Mouse (Mus musculus) heart, adult 2 months (tissue): ENCODE results near the gene Rimbp3. TPM values are rescaled to one million over a fixed set of nuclear protein-coding genes. Genes with fewer than 3 reads are reported as not detected.

ENCODE experiments used
- DNase-seq, 2 experiments: peaks; one replicate each; pipeline ENCODE4 v3.0.0; 2021
- H3K27ac ChIP-seq: fragments of 200-600 bp; 2 replicates; pipeline ENCODE4 v1.8.1; 2022
- H3K27me3 ChIP-seq: fragments of 200-500 bp; 2 replicates; pipeline ENCODE4 v1.6.1; 2012; ENCODE audit warnings: mild to moderate bottlenecking, low read length, inconsistent platforms, mixed read lengths; ENCODE audit not compliant: control insufficient read depth, insufficient read depth
- H3K36me3 ChIP-seq: fragments of 200-500 bp; 2 replicates; pipeline ENCODE4 v1.6.1; 2012; ENCODE audit warnings: low read length, inconsistent platforms; ENCODE audit not compliant: control insufficient read depth, insufficient read depth
- H3K4me1 ChIP-seq: fragments of 200-500 bp; 2 replicates; pipeline ENCODE4 v1.6.1; 2011; ENCODE audit warnings: low read length; ENCODE audit not compliant: control insufficient read depth, insufficient read depth
- H3K4me3 ChIP-seq: fragments of 200-600 bp; 2 replicates; pipeline ENCODE4 v1.8.1; 2022
- H3K79me2 ChIP-seq: fragments of 200-500 bp; replicated peaks from 2 replicates; pipeline ENCODE4 v1.6.1; 2012; ENCODE audit warnings: mild to moderate bottlenecking, inconsistent platforms, low read length, moderate library complexity, mixed read lengths; ENCODE audit not compliant: control insufficient read depth, insufficient read depth
- H3K9ac ChIP-seq: fragments of 200-500 bp; 2 replicates; pipeline ENCODE4 v1.6.1; 2012; ENCODE audit warnings: low read depth, mild to moderate bottlenecking, control low read depth, inconsistent platforms, low read length, mixed read lengths
- CTCF ChIP-seq: fragments of 200-600 bp; IDR thresholded peaks from 2 replicates; pipeline ENCODE4 v1.8.1; 2022; ENCODE audit warnings: antibody characterized with exemption, mild to moderate bottlenecking, moderate library complexity
- EP300 ChIP-seq: fragments of 200-500 bp; IDR thresholded peaks from 2 replicates; pipeline ENCODE4 v1.6.1; 2011; ENCODE audit warnings: low read depth, low read length, control low read depth; ENCODE audit not compliant: insufficient read depth
- POLR2A ChIP-seq: fragments of 200-500 bp; IDR thresholded peaks from 2 replicates; pipeline ENCODE4 v1.6.1; 2011; ENCODE audit warnings: mild to moderate bottlenecking, low read depth, low read length, control low read depth; ENCODE audit not compliant: insufficient read depth
- WGBS: fragments of 180-500 bp; shearing (Covaris S2); methylation state at CpG from one replicate; pipeline ENCODE4 v1.1.7; 2018; 5-methylcytosine and 5-hydroxymethylcytosine counted together
- intact Hi-C: fragments of 180-260 bp; cut with DNase I; formaldehyde crosslinking; loops from one replicate; pipeline ENCODE4 v1.15.1; 2025
- polyA plus RNA-seq: library from polyadenylated mRNA; depleted of rRNA; stranded (reverse); fragments of >200 nt; gene quantifications from 2 replicates; pipeline ENCODE4 v1.2.3, GENCODE M21; 2012
- total RNA-seq, 2 experiments: library from RNA; stranded (reverse); gene quantifications; 2 replicates each; pipeline ENCODE4 v1.2.3; 2021

The Rimbp3 gene
- total and polyA plus RNA-seq, 3 experiments, result 0.13 to 0.16 (median 0.14) TPM

DNA sequence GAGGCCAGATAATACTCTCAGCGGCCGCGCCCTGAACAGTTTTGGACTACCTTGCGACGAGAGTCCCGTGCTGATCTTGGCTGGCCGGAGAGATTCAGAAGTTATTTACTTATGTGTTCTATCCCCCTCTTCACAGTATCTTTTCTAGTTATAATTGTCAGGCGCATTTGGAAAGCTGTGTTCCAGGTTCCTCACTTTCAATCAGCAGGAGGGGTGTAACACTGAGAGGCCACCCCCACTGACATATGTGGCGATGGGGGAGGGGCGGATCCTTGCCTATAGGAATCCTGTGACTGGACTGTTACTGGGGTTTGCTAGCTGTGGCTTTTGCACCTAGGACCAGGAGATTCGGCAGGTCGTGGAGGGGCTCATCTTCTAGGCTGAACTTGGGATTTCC lies 26.1 kb downstream of the Rimbp3 start:
- H3K4me1 ChIP-seq, result peaks cover 12% of the 10 kb centered on the region
- intact Hi-C loops, result no loop called here
- peak overlapping the region; percentile 75 for H3K4me3 ChIP-seq
- TF ChIP-seq CTCF (no peak), POLR2A (no peak), EP300 (no peak)
- DNase-seq, result no peak
- WGBS, result 3% methylated on average over 12 of the region's 12 CpGs
- H3K27ac ChIP-seq, result no peak overlapping the region; the same call in 1 of the 2 replicates
- H3K36me3 ChIP-seq, result 0 out of 2 replicates have a peak, but pooled peaks cover 2% of the 10 kb centered on the region
- H3K9ac ChIP-seq, result peak overlapping the region; percentile 92
- H3K27me3 ChIP-seq, result no peaks in the 10 kb centered on the region
- H3K79me2 ChIP-seq, result no peaks in the 10 kb centered on the region

DNA sequence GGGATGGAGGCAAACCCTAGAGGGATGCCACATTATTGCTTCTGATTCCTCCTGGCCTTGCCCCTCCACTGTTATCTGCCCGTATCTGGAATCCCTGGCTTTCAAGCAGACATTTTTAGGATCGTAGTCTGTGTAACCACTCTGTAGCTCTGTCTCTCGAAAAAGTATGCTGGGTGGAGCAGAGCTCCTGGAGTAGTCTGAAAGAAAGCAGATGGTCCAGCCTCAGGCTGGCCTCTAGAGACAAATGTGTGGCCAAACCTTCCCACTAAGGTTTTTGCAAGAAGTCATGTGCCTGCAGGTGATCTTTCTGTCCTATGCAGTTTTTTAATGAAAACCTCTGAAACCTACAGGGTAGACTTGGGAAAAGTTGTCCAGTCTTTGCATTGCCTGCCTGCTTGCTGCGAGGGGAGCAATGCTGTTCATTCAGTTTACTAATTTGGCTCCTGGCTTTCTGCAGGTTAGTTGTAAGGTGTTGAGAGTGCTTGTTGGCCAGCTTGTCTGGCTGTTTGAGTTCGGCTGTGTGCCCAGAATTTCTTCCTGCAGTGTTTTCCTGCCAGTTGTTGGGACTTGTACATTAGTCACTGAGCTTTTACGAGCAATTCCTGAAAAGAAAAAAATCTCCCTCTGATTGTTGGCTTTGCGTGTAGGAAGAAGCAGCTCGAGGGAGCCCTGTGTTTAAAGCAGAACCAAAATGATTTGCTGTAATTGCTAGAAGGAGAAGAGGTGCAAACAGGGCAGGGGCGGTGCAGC lies 26.7 kb downstream of the Rimbp3 start:
- intact Hi-C loops, result no loop called here
- Histone ChIP-seq H3K4me3 (no peak overlapping the region), H3K4me1 (peaks cover 12% of the 10 kb centered on the region), H3K79me2 (no peaks in the 10 kb centered on the region), H3K36me3 (0 out of 2 replicates have a peak, but pooled peaks cover 2% of the 10 kb centered on the region), H3K27me3 (no peaks in the 10 kb centered on the region), H3K9ac (no peak overlapping the region), H3K27ac (no peak overlapping the region)
- DNase-seq, result peak in 1 of 2 experiments; percentile 42
- TF ChIP-seq CTCF (no peak), EP300 (no peak), POLR2A (no peak)
- WGBS, result 10% methylated on average over 9 of the region's 9 CpGs

DNA sequence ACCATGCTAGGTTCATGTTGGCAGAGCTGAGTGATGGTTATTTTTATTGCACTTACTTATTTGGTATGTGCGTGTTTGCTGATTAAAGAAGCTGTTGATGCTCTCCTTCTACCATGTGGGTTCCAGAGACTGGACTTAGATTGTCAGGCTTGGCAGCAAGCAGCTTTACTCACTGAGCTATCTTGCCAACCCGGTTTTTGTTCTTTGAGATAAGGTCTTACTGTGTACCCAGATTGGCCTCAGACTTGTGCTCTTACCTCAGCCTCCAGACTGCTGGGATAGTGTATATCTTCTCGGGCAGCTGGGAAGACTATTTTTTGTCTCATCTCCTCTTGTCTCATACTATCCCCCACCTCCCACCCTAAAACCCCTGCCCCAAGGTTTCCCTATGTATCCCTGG lies 29.2 kb downstream of the Rimbp3 start:
- H3K79me2 ChIP-seq, result no peaks in the 10 kb centered on the region
- 46% methylated on average over 3 of the region's 3 CpGs for WGBS
- H3K27ac ChIP-seq, result no peak overlapping the region
- intact Hi-C loops, result no loop called here
- no peak overlapping the region for H3K4me3 ChIP-seq
- DNase-seq, result no peak
- H3K27me3 ChIP-seq, result no peaks in the 10 kb centered on the region
- H3K36me3 ChIP-seq, result 0 out of 2 replicates have a peak, but pooled peaks cover 2% of the 10 kb centered on the region
- H3K4me1 ChIP-seq, result peaks cover 13% of the 10 kb centered on the region
- TF ChIP-seq CTCF (no peak), EP300 (no peak), POLR2A (no peak)
- no peak overlapping the region for H3K9ac ChIP-seq

GRCm38 (mm10) chr16:17239409-17239808 lies 31.0 kb downstream of the Rimbp3 start:
- H3K9ac ChIP-seq, result no peak overlapping the region
- TF ChIP-seq CTCF (no peak), POLR2A (no peak), EP300 (no peak)
- H3K4me1 ChIP-seq, result peaks cover 11% of the 10 kb centered on the region
- H3K27ac ChIP-seq, result no peak overlapping the region
- intact Hi-C loops, result no loop called here
- no peak for DNase-seq
- H3K27me3 ChIP-seq, result no peaks in the 10 kb centered on the region
- no peaks in the 10 kb centered on the region for H3K79me2 ChIP-seq
- H3K36me3 ChIP-seq, result 0 out of 2 replicates have a peak, but pooled peaks cover 2% of the 10 kb centered on the region
- H3K4me3 ChIP-seq, result no peak overlapping the region
- 62% methylated on average over 2 of the region's 2 CpGs for WGBS

- Histone ChIP-seq H3K36me3 (no peaks in the 10 kb centered on the region), H3K79me2 (no peaks in the 10 kb centered on the region; the same call in 1 of the 2 replicates), H3K27me3 (no peaks in the 10 kb centered on the region), H3K4me3 (no peak overlapping the region), H3K27ac (no peak overlapping the region), H3K4me1 (peaks cover 4% of the 10 kb centered on the region), H3K9ac (no peak overlapping the region)
- 7% methylated on average over 1 of the region's 1 CpGs for WGBS
- DNase-seq, result no peak
- no peak for TF ChIP-seq EP300
- no peak for TF ChIP-seq POLR2A
- no peak for TF ChIP-seq CTCF
- intact Hi-C loops, result no loop called here
These were observed 35.3 kb downstream of the Rimbp3 start for GRCm38 (mm10) chr16:17243731-17244130.

DNA sequence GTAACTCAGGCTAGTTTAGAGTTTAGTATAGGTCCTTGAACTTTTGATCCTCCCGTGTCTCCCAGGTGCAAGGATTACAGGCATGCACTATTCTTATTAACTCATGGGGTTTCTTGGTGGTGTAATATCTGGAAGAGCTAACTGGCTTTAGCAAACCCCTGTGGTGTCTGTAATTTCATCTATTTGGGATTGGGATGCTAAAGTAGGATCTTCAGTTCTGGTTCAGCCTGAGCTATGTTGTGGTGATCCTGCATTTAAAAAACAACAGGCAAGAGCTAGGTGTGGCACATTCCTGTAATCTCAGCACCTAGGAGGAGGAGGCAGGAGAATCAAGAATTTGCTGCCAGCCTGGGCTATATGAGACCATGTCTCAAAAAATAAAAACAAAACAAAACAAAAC lies 36.6 kb downstream of the Rimbp3 start:
- Histone ChIP-seq H3K27ac (no peak overlapping the region), H3K79me2 (no peaks in the 10 kb centered on the region; the same call in 1 of the 2 replicates), H3K4me1 (peaks cover 5% of the 10 kb centered on the region), H3K9ac (no peak overlapping the region), H3K27me3 (no peaks in the 10 kb centered on the region), H3K4me3 (no peak overlapping the region), H3K36me3 (no peaks in the 10 kb centered on the region)
- no peak for TF ChIP-seq EP300
- TF ChIP-seq CTCF, result no peak
- no peak for TF ChIP-seq POLR2A
- WGBS, result 87% methylated on average over 1 of the region's 1 CpGs
- intact Hi-C loops, result no loop called here
- no peak for DNase-seq
